Mouse (Mus musculus) liver, embryonic 16.5 days (tissue): ENCODE data around the gene Fermt1. TPM values are rescaled to one million over a fixed set of nuclear protein-coding genes. Genes with fewer than 3 reads are reported as not detected.

ENCODE experiments used
- ATAC-seq: fragments of 200-750 bp; cut with Nextera tagmentation; 2 replicates; pipeline ENCODE4 v1.8.0; 2017; ENCODE audit warnings: low read depth, mild to moderate bottlenecking, moderate number of reproducible peaks, moderate library complexity
- H3K27ac ChIP-seq: fragments of 300-500 bp; sonication (generic); 2 replicates; pipeline ENCODE4 v1.5.1; 2014; ENCODE audit warnings: mild to moderate bottlenecking, low read length
- H3K27me3 ChIP-seq: fragments of 300-500 bp; sonication (generic); 2 replicates; pipeline ENCODE4 v1.6.1; 2014; ENCODE audit warnings: low read depth, low read length, mixed read lengths; ENCODE audit not compliant: control insufficient read depth, insufficient read depth
- H3K36me3 ChIP-seq: fragments of 300-500 bp; sonication (generic); 2 replicates; pipeline ENCODE4 v1.6.1; 2014; ENCODE audit warnings: mild to moderate bottlenecking; ENCODE audit not compliant: control insufficient read depth, insufficient read depth
- H3K4me1 ChIP-seq: fragments of 300-500 bp; sonication (generic); 2 replicates; pipeline ENCODE4 v1.6.1; 2014; ENCODE audit warnings: low read depth, low read length, mixed read lengths; ENCODE audit not compliant: control insufficient read depth
- H3K4me2 ChIP-seq: fragments of 300-500 bp; sonication (generic); 2 replicates; pipeline ENCODE4 v1.6.1; 2014; ENCODE audit warnings: low read depth, low read length, mixed read lengths
- H3K4me3 ChIP-seq: fragments of 300-500 bp; sonication (generic); 2 replicates; pipeline ENCODE4 v1.5.1; 2014; ENCODE audit warnings: low read depth, mild to moderate bottlenecking, low read length
- H3K9ac ChIP-seq: fragments of 300-500 bp; sonication (generic); 2 replicates; pipeline ENCODE4 v1.6.1; 2014; ENCODE audit warnings: low read depth, low read length
- H3K9me3 ChIP-seq: fragments of 300-500 bp; sonication (generic); replicated peaks from 2 replicates; pipeline ENCODE4 v1.6.1; 2016; ENCODE audit warnings: low read length; ENCODE audit not compliant: control insufficient read depth
- WGBS: fragments of 180-500 bp; shearing (Covaris S2); extraction: QIAGEN DNeasy Blood & Tissue Kit; methylation state at CpG from one replicate; pipeline ENCODE4 v1.1.7; 2014; ENCODE audit not compliant: insufficient replicate concordance; 5-methylcytosine and 5-hydroxymethylcytosine counted together
- polyA plus RNA-seq: library from polyadenylated mRNA; unstranded; fragments of >200 nt; fragmentation: Nextera tagmentation; extraction: Ambion mirVana; gene quantifications from 2 replicates; pipeline ENCODE4 v1.2.1, GENCODE M21; 2015

Fermt1 gene
- polyA plus RNA-seq, 1 experiment from 2014 or later, result 0.21 TPM

GRCm38 (mm10) chr2:132927871-132928270, 17.8 kb downstream of the Fermt1 start:
- H3K36me3 ChIP-seq, result no peaks in the 10 kb centered on the region
- no peaks in the 10 kb centered on the region for H3K4me1 ChIP-seq
- ATAC-seq, result no peak
- no peak overlapping the region for H3K4me2 ChIP-seq
- WGBS, result 36% methylated on average over 2 of the region's 2 CpGs
- H3K4me3 ChIP-seq, result no peak overlapping the region
- no peaks in the 10 kb centered on the region for H3K9me3 ChIP-seq
- H3K27me3 ChIP-seq, result no peaks in the 10 kb centered on the region
- H3K9ac ChIP-seq, result no peak overlapping the region
- H3K27ac ChIP-seq, result no peak overlapping the region

- WGBS, result 45% methylated on average over 2 of the region's 2 CpGs
- H3K4me1 ChIP-seq, result no peaks in the 10 kb centered on the region
- H3K36me3 ChIP-seq, result no peaks in the 10 kb centered on the region
- H3K4me3 ChIP-seq, result no peak overlapping the region
- no peaks in the 10 kb centered on the region for H3K27me3 ChIP-seq
- H3K9me3 ChIP-seq, result no peaks in the 10 kb centered on the region
- no peak overlapping the region for H3K4me2 ChIP-seq
- H3K27ac ChIP-seq, result no peak overlapping the region
- no peak for ATAC-seq
- H3K9ac ChIP-seq, result no peak overlapping the region
Measured at GRCm38 (mm10) chr2:132927298-132927697, 18.4 kb downstream of the Fermt1 start.

DNA sequence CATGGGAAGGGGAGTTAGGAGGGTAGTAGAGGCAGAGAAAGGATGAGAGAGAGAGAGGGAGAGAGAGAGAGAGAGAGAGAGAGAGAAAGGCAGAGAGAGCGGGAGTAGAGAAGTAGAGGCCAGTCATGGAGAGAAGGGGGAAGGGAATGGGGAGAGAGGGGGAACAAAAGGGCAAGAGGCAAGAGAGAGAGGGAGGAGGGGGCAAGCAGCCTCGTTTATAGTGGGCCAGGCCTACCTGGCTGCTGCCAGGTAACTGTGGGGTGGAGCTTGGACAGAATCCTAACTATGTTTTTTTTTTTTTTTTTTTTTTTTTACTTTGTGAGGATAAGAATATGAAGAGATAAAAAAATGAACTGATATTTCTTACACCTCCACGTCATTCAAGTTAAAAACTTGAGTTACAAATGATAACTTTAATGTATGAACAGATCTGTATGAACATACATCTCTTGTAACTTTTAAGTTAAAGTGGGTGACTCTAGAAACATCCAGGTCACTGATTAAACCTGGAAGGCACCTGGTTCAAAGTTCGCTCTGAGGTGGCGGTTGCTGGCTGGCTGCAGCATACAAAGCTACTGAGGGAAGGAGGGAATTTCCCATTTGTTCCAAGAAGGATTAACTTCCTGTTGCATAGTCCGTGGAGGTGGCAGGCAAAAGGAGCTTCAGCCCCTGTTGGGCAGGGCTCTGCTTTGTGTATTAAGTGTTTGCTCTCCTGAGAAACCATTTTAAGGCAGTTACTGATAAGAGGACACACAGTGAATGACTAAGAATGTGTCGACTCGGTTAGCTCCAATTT, 22.2 kb downstream of the Fermt1 start:
- H3K27ac ChIP-seq, result no peak overlapping the region
- no peaks in the 10 kb centered on the region for H3K4me1 ChIP-seq
- H3K36me3 ChIP-seq, result no peaks in the 10 kb centered on the region
- no peak overlapping the region for H3K4me3 ChIP-seq
- H3K9ac ChIP-seq, result no peak overlapping the region
- ATAC-seq, result peak; percentile 66
- WGBS, result 36% methylated on average over 8 of the region's 8 CpGs
- H3K9me3 ChIP-seq, result no peaks in the 10 kb centered on the region
- H3K27me3 ChIP-seq, result no peaks in the 10 kb centered on the region
- H3K4me2 ChIP-seq, result no peak overlapping the region

- Histone ChIP-seq H3K36me3 (no peaks in the 10 kb centered on the region), H3K4me2 (no peak overlapping the region), H3K9ac (no peak overlapping the region)
Measured at GRCm38 (mm10) chr2:132922076-132922873, 23.4 kb downstream of the Fermt1 start.

GRCm38 (mm10) chr2:132914785-132915184, 30.9 kb downstream of the Fermt1 start:
- Histone ChIP-seq H3K27ac (no peak overlapping the region), H3K4me3 (no peak overlapping the region), H3K9me3 (no peaks in the 10 kb centered on the region), H3K36me3 (no peaks in the 10 kb centered on the region), H3K4me2 (no peak overlapping the region), H3K9ac (no peak overlapping the region), H3K27me3 (no peaks in the 10 kb centered on the region), H3K4me1 (no peaks in the 10 kb centered on the region)
- ATAC-seq, result no peak
- WGBS, result 46% methylated on average over 1 of the region's 1 CpGs

More at GRCm38 (mm10) chr2:132922076-132922873, 23.4 kb downstream of the Fermt1 start:
- H3K4me3 ChIP-seq, result no peak overlapping the region
- no peaks in the 10 kb centered on the region for H3K9me3 ChIP-seq
- H3K27me3 ChIP-seq, result no peaks in the 10 kb centered on the region
- no peak for ATAC-seq
- H3K4me1 ChIP-seq, result no peaks in the 10 kb centered on the region
- H3K27ac ChIP-seq, result no peak overlapping the region
- 60% methylated on average over 9 of the region's 9 CpGs for WGBS

- H3K36me3 ChIP-seq, result no peaks in the 10 kb centered on the region
- H3K27ac ChIP-seq, result no peak overlapping the region
- WGBS, result 18% methylated on average over 8 of the region's 8 CpGs
- ATAC-seq, result no peak
- no peaks in the 10 kb centered on the region for H3K27me3 ChIP-seq
- no peaks in the 10 kb centered on the region for H3K9me3 ChIP-seq
- no peak overlapping the region for H3K9ac ChIP-seq
- H3K4me2 ChIP-seq, result no peak overlapping the region
- no peaks in the 10 kb centered on the region for H3K4me1 ChIP-seq
- no peak overlapping the region for H3K4me3 ChIP-seq
Measured at GRCm38 (mm10) chr2:132906763-132907162, 38.9 kb downstream of the Fermt1 start.

DNA sequence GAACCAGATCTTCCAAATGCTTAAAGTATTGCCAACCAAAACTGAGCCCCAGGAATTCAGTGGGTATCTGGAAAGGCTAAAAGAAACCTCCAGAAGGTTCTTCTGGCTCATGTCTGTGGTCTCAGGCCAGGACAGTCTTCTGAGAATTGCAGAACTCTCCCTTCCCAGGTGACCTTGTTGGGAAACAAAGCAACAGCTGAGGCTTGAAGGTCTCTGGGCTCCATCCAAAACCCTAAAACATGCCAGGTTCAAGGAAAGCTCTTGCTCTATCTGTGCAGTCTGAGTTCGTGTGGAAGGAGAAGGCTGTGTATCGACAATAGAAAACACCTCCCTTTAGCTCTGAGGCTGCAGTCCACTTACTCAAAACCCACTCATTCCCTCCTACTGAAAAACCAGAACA, 40.7 kb downstream of the Fermt1 start:
- 48% methylated on average over 2 of the region's 2 CpGs for WGBS
- no peak for ATAC-seq
- no peak overlapping the region for H3K4me3 ChIP-seq
- H3K9ac ChIP-seq, result no peak overlapping the region
- no peaks in the 10 kb centered on the region for H3K4me1 ChIP-seq
- no peaks in the 10 kb centered on the region for H3K27me3 ChIP-seq
- H3K36me3 ChIP-seq, result no peaks in the 10 kb centered on the region
- no peak overlapping the region for H3K4me2 ChIP-seq
- H3K27ac ChIP-seq, result no peak overlapping the region
- H3K9me3 ChIP-seq, result no peaks in the 10 kb centered on the region

DNA sequence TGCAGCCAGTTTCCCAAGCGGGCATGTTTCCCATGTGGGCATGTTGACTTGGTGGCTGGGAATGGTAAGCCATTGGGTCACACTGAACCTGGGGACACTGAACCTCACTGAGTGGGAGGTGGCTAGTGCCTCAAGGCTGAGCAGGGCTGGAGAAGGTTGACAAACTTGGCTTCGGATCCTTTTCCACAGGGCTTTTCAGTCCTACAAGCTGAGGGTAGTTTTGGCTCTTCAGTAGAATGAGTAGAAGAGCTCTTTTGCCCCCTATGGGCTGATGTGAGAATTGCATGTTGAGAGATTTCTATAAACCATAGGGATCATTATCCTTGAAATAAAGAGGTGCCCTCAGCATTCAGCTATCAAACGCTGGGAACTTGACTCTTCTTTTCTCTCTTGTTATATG, 42.2 kb downstream of the Fermt1 start:
- no peak for ATAC-seq
- WGBS, result 27% methylated on average over 3 of the region's 3 CpGs
- Histone ChIP-seq H3K4me3 (no peak overlapping the region), H3K9ac (no peak overlapping the region), H3K4me2 (no peak overlapping the region), H3K27me3 (no peaks in the 10 kb centered on the region), H3K36me3 (no peaks in the 10 kb centered on the region), H3K4me1 (no peaks in the 10 kb centered on the region), H3K9me3 (no peaks in the 10 kb centered on the region), H3K27ac (no peak overlapping the region)

- Histone ChIP-seq H3K4me1 (no peaks in the 10 kb centered on the region), H3K4me2 (no peak overlapping the region), H3K27me3 (no peaks in the 10 kb centered on the region), H3K36me3 (no peaks in the 10 kb centered on the region), H3K9me3 (no peaks in the 10 kb centered on the region), H3K4me3 (no peak overlapping the region), H3K27ac (no peak overlapping the region), H3K9ac (no peak overlapping the region)
- 47% methylated on average over 4 of the region's 4 CpGs for WGBS
- no peak for ATAC-seq
Measured at GRCm38 (mm10) chr2:132902056-132902455, 43.6 kb downstream of the Fermt1 start.
